Mouse (Mus musculus) c-Kit-positive CD71-positive TER-119-negative erythroid progenitor cells, embryonic 14.5 days (primary cell): Measurements from ENCODE around the gene Patl2.
A peak's percentile ranks its signal among the peaks of the same experiment; 100 is the strongest.
"Not testable (repeated sequence)": the region's sequence is repeated elsewhere in the genome, so short reads cannot be mapped to it uniquely, and the experiment has no call there.

Experiments
- DNase-seq: peaks from one replicate; pipeline ENCODE4 v3.0.0-alpha.2; 2013; ENCODE audit warnings: low read depth

Gene Patl2

GRCm38 (mm10) chr2:122186106-122186505 lies at the start of gene Patl2, which contains the start of gene Terb2:
Gene Patl2, minus strand, starts transcription at chr2:122186189.
Gene Terb2, plus strand, starts transcription at chr2:122186272.
- no peak for DNase-seq

DNA sequence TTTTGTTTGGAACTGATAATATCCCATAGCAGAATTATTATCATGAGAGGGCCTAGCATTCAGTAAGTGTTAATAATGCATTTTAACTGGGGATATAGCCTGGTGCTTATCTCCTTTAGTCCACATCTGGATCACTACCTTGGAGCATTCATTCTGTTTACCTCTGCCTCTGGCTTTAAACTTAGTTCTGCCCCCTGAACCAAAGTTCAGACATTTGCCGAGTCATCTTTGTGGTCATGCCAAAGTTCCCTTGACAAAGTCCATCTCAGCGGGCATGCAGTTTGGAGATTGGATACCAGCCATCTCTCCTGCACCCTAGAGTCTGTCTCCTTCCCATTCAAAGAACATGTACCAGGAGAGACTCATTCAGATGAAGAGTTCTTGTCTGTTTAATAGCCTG lies 49.4 kb upstream of the Patl2 start:
- DNase-seq: no peak

DNA sequence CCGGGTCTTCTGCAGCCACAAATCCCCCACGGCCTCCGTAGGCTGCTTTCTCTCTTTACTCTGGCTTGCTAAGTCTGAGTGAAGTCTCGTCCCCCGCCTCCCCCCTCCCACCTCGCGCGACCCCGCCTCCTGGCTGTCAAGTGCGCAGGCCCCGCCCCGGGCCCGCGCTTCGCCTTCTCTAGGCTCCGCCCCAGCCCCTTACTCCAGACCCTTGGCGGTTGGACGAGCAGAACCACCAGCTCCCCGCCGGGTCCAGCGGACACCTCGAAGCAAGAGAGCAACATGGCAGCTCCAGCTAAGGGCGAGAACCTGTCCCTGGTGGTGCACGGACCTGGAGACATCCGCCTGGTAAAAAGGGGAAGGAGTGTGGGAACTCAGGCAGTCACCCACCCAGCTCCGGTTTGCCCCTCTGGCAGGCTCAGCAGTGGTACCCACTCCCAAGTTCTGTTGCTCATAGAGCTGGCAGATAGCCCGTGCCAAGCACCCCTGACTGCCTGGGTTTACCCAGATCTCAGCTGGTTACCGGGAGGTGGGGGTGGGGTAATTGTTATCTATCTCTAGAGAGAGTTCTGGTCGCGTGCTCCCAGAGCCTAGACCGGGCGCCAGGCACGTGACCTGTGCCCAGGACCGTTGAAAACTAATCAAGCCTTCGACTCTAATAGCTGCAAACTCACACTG lies 48.8 kb upstream of the Patl2 start, which contains the start of gene Sord:
Gene Sord (plus strand): TSS at position 139 of the 678 bp plus-strand sequence.
- peak; percentile 78 for DNase-seq

DNA sequence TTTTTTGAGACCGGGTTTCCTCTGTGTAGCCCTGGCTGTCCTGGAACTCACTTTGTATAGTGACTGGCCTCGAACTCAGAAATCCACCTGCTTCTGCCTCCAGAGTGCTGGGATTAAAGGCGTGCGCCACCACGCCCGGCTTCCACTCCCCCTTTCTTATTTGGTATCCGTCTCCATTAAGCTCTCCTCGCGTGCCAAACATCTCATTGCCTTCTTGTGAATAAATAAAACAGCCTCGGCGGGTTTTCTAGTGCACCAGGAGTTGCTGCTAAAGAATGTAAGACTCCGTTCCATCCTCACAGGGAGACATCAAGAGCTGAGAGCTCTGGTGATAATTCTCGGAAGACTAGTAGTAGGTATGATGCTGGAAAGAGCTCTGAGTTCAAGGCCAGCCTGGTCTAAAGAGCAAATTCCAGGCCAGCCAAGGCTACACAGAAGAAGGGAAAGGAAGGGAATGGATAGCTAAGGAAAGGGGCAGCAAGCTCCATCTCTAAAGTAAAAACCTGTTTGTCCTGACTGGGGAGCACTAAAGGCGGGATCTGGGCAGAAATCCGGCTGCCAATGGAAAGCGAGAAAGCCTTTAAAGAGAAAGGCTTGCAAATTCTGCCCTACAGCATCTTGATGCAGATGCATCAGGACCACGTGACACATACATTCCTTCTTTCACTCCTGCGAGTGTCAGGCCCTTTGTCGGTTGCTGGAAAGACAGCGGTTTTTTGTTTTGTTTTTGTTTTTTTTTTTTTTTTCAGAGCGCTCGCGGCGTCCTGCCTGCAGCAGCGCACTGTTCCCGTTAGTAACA lies 48.0 kb upstream of the Patl2 start:
- peak; percentile 50 for DNase-seq

DNA sequence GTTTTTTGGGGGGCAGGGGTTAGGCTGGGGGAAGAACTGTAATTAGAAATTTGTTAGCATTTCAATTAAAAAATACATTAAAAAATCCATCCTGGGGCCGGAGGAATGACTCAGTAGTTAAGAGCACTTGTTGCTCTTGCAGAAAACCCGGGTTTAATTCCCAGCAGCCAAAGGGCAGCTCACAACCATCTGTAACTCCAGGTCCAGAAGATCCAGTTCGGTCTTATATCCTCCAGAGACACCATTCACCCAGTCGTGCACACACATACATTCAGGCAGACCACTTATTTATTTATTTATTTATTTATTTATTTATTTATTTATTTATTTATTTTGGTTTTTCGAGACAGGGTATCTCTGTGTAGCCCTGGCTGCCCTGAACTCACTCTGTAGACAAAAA lies 47.4 kb upstream of the Patl2 start:
- no peak for DNase-seq

DNA sequence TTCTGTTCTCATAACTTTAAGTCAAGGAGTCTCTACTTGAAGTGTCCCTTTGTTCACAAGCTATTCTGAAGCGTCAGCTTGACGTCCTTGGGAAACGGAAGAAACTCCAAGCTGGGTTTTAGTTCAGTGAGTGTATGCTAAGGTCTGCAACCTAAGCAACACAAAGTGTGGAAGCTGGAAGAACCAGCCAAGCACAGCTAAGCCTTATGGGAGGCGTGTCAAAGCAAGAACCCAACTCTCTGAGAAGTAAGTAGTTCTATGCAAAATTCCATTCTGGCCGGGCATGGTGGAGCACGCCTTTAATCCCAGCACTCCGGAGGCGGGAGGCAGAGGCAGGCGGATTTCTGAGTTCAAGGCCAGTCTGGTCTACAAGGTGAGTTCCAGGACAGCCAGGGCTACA lies 45.6 kb upstream of the Patl2 start:
- no peak for DNase-seq

GRCm38 (mm10) chr2:122230395-122230794 lies 44.4 kb upstream of the Patl2 start:
- DNase-seq: no peak

DNA sequence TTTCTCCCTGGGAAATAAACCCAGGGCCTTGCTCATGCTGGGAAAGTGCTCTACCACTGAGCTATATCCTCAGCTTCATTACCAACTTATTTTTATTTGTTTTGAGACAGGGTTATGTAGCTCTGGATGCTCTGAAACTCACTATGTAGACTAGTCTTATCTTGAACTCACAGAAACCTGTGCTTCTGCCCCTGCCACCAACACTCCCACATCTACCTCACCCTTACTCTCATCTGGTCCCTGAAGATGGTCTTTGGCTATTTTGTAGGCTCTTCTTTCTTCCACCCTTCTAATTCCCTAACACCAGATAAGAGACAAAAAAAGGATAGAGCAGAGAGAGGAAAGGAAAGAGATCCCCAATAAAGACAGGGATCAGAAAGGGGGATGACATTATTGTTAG lies 37.7 kb upstream of the Patl2 start:
- DNase-seq: no peak

GRCm38 (mm10) chr2:122222272-122222671 lies 36.3 kb upstream of the Patl2 start:
- DNase-seq: no peak

DNA sequence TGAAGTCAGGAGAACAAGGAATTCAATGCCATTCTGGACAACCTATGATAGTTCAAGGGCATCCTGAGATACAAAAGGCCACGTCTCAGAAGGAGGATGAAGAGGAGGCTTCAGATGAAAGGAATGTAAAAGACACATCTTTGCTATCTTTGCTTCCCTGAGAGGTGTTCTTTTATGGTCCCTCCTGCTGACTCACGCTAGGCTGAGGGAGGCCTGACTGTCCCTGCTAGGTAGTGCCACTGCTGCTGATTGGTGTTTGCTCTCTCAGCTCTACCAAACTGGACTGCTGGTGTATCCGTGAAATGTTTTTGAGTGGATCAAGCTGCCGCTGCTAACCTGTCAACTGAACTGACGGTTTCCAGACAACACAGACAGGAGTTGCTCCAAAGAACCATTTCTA lies 35.8 kb upstream of the Patl2 start:
- no peak for DNase-seq

- no peak for DNase-seq
These were observed 35.4 kb upstream of the Patl2 start for GRCm38 (mm10) chr2:122221378-122221777.

DNA sequence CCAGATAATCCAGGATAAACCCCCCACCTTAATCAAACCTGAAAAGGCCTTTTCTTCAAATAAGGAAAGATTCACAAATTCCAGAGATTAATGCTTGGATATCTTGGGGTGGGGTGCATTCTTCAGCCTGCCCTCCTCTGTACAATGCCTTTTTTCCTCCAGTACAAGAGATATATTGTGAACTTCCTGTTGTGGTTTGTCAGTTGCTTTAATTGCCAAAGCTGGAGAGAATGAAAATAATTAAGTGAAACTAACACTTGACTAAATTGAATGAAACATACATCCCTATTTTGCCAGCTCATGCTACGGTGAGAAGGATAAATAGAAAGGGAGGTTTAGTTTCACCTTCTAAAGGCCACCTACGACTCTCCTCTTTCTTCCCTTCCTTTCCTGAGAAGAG lies 32.2 kb upstream of the Patl2 start:
- no peak for DNase-seq

DNA sequence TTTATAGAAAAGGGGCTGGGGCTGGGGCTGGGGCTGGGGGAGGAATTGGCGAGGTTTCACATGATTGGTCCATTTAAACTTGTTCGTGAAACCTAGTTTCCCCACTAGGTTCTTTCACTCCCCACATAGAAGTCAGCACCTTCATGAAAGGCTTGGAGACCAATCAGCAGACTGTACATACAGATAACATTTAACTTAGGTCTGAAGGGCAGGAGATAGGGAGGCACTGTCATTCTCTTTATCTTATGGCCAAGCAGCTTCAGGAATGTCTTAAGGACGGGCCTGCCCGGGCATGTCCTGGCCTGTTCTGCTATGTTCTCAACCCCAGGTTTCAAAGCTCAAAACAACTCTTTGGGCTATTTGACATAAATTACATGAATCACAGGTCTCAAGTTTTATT lies 31.1 kb upstream of the Patl2 start:
- DNase-seq: not testable (repeated sequence)

DNA sequence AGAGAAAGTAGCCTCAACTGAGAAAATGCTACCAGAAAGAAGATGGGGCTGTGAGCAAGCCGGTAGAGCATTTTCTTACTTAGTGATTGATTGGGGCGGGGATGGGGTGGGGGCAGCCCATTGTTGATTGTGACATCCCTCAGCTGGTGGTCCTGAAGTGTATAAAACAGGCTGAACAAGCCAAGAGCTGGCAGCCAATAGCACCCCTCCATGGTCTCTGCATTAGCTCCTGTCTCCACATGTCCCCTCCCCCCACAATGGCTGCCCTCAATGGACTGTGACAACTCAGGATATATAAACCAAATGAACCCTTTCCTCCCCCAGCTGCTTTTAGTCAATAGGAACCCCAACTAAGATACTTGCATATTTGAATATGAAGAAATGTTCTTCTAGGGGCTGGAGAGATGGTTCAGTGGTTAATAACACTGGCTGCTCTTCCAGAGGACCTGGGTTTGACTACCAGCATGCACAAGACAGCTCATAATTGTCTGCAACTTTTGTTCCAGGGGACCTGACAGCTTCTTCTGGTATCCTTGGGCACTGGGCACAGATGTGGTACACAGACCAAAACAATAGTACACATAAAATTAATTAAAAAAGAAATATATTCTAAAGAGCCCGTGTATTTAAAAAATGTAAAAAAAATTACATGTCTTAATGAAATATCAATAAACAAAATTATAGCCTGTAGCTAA lies 24.7 kb upstream of the Patl2 start:
- DNase-seq: no peak

- no peak for DNase-seq
These were observed 20.6 kb upstream of the Patl2 start for GRCm38 (mm10) chr2:122206440-122207107.

DNA sequence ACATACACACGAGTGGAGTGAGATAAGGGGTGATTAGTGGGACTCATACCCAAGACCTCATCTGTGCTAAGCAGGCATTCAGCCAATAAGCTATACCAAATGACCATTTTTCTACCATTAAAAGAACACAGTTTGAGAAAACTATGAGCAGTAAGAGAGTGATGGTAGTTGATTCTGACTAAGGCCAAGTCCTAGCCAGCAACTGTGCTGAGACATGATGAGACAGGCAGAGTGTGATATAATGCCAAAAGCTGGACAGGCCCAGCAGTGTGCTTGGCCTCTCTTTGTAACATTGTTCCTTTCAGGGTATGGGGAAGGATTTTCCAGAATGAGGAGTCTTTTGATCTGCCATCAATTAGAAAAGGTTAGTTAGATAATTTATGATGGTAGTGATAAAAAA lies 15.5 kb upstream of the Patl2 start:
- DNase-seq: no peak

GRCm38 (mm10) chr2:122194509-122194929 lies 8.5 kb upstream of the Patl2 start:
- peak; percentile 28 for DNase-seq

- DNase-seq: no peak
These were observed 5.9 kb upstream of the Patl2 start for GRCm38 (mm10) chr2:122191849-122192248.

GRCm38 (mm10) chr2:122186751-122187150 lies 762 bp upstream of the Patl2 start:
- DNase-seq: no peak

- DNase-seq: no peak
These were observed 903 bp downstream of the Patl2 start for GRCm38 (mm10) chr2:122185086-122185485.

GRCm38 (mm10) chr2:122180051-122180822 lies 5.8 kb downstream of the Patl2 start:
- DNase-seq: no peak
